Mouse (Mus musculus): Measurements from ENCODE around the gene Arhgap24. TPM values are rescaled to one million over a fixed set of nuclear protein-coding genes. Genes with fewer than 3 reads are reported as not detected.

Arhgap24 gene
- polyA plus RNA-seq, 1 experiment from 2014 or later, result 17.7 TPM

DNA sequence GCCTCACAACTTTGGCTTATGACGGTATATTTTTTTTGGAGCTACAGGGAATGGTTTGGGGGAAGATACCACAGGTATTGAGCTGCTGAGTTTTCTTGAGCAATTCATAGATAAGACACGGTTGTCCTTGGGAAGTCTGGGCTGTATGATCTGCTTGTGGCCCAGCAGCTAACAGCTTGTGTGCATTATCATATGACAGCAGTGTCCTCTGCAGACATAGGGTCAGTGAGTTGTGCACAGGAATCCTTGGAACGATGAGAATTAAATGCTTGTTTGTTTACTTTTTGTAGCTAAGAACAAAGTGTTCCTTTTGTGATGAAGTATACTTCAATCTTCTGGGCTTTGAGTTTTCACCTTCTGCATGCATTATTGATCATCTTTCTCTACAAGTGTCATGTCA lies 21.9 kb downstream of the Arhgap24 start:
- ATAC-seq (ENCODE audit: insufficient number of reproducible peaks, insufficient read depth, low FRiP score, low TSS enrichment, low read depth), result no peak
- Histone ChIP-seq H3K36me3 (no peaks in the 10 kb centered on the region), H3K27me3 (no peaks in the 10 kb centered on the region), H3K4me2 (no peak overlapping the region), H3K9me3 (no peaks in the 10 kb centered on the region), H3K4me3 (replicated peaks) (no peak overlapping the region), H3K9ac (replicated peaks) (no peak overlapping the region), H3K27ac (no peak overlapping the region), H3K4me1 (replicated peaks) (no peaks in the 10 kb centered on the region)
- 85% methylated on average over 3 of the region's 3 CpGs for WGBS

GRCm38 (mm10) chr5:102503868-102504267 lies 22.7 kb downstream of the Arhgap24 start:
- WGBS, result 79% methylated on average over 2 of the region's 2 CpGs
- Histone ChIP-seq H3K27ac (no peak overlapping the region), H3K4me2 (no peak overlapping the region), H3K4me1 (replicated peaks) (no peaks in the 10 kb centered on the region), H3K9me3 (no peaks in the 10 kb centered on the region), H3K9ac (replicated peaks) (no peak overlapping the region), H3K27me3 (no peaks in the 10 kb centered on the region), H3K4me3 (replicated peaks) (no peak overlapping the region), H3K36me3 (no peaks in the 10 kb centered on the region)
- ATAC-seq (ENCODE audit: insufficient number of reproducible peaks, insufficient read depth, low FRiP score, low TSS enrichment, low read depth), result no peak

DNA sequence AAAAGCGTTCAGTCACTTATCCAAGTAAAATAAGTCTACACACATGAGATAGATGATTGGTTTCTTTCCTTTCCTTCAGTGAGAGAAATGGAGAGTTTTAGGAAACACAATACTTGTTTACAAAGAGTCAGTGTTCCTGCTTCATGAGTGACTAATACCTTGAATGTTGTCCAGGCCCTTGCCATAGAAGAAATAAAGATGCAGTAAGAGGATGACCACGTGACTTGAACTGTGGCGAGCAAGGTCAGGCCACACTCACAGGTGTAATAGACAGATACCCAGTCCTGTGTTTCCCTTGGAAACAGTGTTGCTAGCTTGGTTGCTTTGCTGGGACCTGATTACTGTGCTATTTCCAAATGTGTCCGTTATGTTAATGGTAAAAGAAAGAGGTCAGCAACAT lies 23.4 kb downstream of the Arhgap24 start:
- WGBS, result 90% methylated on average over 4 of the region's 4 CpGs
- no peak overlapping the region for H3K9ac ChIP-seq (replicated peaks)
- H3K9me3 ChIP-seq, result no peaks in the 10 kb centered on the region
- H3K4me3 ChIP-seq (replicated peaks), result no peak overlapping the region
- no peaks in the 10 kb centered on the region for H3K36me3 ChIP-seq
- H3K4me2 ChIP-seq, result no peak overlapping the region
- H3K27ac ChIP-seq, result no peak overlapping the region
- no peaks in the 10 kb centered on the region for H3K27me3 ChIP-seq
- no peaks in the 10 kb centered on the region for H3K4me1 ChIP-seq (replicated peaks)
- ATAC-seq (ENCODE audit: insufficient number of reproducible peaks, insufficient read depth, low FRiP score, low TSS enrichment, low read depth), result no peak

DNA sequence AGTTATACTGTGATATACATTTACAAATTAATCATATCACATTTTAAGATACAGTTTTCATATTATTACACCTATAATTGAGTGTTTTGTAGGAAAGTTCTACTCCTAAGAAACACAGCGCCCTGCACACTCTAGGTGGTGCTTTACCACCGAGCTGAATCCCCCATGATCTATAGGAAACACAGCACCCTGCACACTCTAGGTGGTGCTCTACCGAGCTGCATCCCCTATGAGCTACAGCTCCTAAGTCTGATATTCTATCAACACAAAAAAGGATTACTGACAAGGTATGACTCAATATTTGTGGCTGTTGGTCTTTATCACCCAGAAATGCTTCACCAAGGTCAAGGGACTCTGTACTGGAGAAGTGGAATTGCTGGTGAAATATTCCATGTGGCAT lies 27.0 kb downstream of the Arhgap24 start:
- ATAC-seq (ENCODE audit: insufficient number of reproducible peaks, insufficient read depth, low FRiP score, low TSS enrichment, low read depth), result no peak
- 78% methylated on average over 3 of the region's 3 CpGs for WGBS
- H3K9me3 ChIP-seq, result no peaks in the 10 kb centered on the region
- no peak overlapping the region for H3K4me3 ChIP-seq (replicated peaks)
- H3K4me1 ChIP-seq (replicated peaks), result no peaks in the 10 kb centered on the region
- H3K9ac ChIP-seq (replicated peaks), result no peak overlapping the region
- no peaks in the 10 kb centered on the region for H3K36me3 ChIP-seq
- H3K27me3 ChIP-seq, result no peaks in the 10 kb centered on the region
- H3K27ac ChIP-seq, result no peak overlapping the region
- no peak overlapping the region for H3K4me2 ChIP-seq

DNA sequence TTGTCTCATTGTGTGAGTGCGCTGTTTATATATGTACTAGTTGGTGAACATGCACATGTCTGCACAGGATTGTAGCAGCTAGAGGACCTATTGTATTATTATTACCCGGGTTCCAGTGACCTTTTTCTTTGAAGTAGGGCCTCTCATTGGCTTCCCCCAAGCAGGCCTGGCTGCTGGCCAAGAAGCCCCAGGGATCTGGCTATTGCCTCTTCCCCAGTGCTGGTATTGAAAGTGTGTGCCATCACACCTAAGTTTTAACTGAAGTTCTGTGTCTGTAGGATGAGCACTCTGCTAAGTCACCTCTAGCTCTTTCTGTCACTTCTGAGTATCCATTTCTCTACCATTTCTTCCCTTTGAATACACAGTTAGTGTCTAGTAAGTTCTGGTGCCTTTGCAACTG lies 28.2 kb downstream of the Arhgap24 start:
- Histone ChIP-seq H3K4me1 (replicated peaks) (no peaks in the 10 kb centered on the region), H3K27ac (no peak overlapping the region), H3K36me3 (no peaks in the 10 kb centered on the region), H3K27me3 (no peaks in the 10 kb centered on the region), H3K9ac (replicated peaks) (no peak overlapping the region), H3K4me2 (no peak overlapping the region), H3K4me3 (replicated peaks) (no peak overlapping the region), H3K9me3 (no peaks in the 10 kb centered on the region)
- ATAC-seq (ENCODE audit: insufficient number of reproducible peaks, insufficient read depth, low FRiP score, low TSS enrichment, low read depth), result no peak
- WGBS, result 70% methylated on average over 2 of the region's 2 CpGs

GRCm38 (mm10) chr5:102511651-102512050 lies 30.5 kb downstream of the Arhgap24 start:
- WGBS, result 80% methylated on average over 4 of the region's 4 CpGs
- Histone ChIP-seq H3K9ac (replicated peaks) (no peak overlapping the region), H3K4me2 (no peak overlapping the region), H3K4me3 (replicated peaks) (no peak overlapping the region), H3K27ac (no peak overlapping the region), H3K36me3 (no peaks in the 10 kb centered on the region), H3K27me3 (no peaks in the 10 kb centered on the region), H3K9me3 (no peaks in the 10 kb centered on the region), H3K4me1 (replicated peaks) (no peaks in the 10 kb centered on the region)
- ATAC-seq (ENCODE audit: insufficient number of reproducible peaks, insufficient read depth, low FRiP score, low TSS enrichment, low read depth), result no peak

DNA sequence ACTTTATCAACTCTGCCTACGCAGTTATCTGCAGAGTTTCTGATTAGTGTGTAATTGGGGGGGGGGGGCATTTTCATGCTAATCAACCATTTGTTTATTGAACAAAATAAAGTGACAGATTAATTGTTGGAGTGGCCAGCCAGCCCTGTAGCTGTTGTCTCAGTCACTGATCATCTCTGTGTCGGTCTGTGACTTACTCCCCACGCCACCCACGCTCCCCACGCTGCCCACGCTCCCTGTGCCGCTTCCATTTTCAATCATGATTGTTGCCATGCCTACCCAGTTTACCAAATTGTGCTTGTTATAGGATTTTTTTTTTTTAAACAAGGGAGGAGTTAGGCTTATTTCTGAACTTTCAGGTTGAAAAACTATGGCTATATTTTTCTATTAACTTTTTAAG lies 34.3 kb downstream of the Arhgap24 start:
- H3K27me3 ChIP-seq, result no peaks in the 10 kb centered on the region
- peaks cover 3% of the 10 kb centered on the region; the same call in 1 of the 2 replicates for H3K36me3 ChIP-seq
- H3K4me3 ChIP-seq (replicated peaks), result no peak overlapping the region
- no peaks in the 10 kb centered on the region for H3K9me3 ChIP-seq
- H3K4me1 ChIP-seq (replicated peaks), result no peaks in the 10 kb centered on the region
- no peak overlapping the region for H3K9ac ChIP-seq (replicated peaks)
- no peak overlapping the region for H3K4me2 ChIP-seq
- no peak for ATAC-seq (ENCODE audit: insufficient number of reproducible peaks, insufficient read depth, low FRiP score, low TSS enrichment, low read depth)
- WGBS, result 87% methylated on average over 7 of the region's 7 CpGs
- no peak overlapping the region for H3K27ac ChIP-seq

GRCm38 (mm10) chr5:102520506-102520905 lies 39.3 kb downstream of the Arhgap24 start:
- H3K4me3 ChIP-seq (replicated peaks), result no peak overlapping the region
- no peak overlapping the region for H3K27ac ChIP-seq
- WGBS, result 74% methylated on average over 1 of the region's 1 CpGs
- peaks cover 3% of the 10 kb centered on the region; the same call in 1 of the 2 replicates for H3K36me3 ChIP-seq
- H3K4me1 ChIP-seq (replicated peaks), result no peaks in the 10 kb centered on the region
- H3K9me3 ChIP-seq, result no peaks in the 10 kb centered on the region
- ATAC-seq (ENCODE audit: insufficient number of reproducible peaks, insufficient read depth, low FRiP score, low TSS enrichment, low read depth), result no peak
- no peaks in the 10 kb centered on the region for H3K27me3 ChIP-seq
- H3K9ac ChIP-seq (replicated peaks), result no peak overlapping the region
- no peak overlapping the region for H3K4me2 ChIP-seq

GRCm38 (mm10) chr5:102535311-102535710 lies 54.1 kb downstream of the Arhgap24 start:
- WGBS, result 87% methylated on average over 9 of the region's 9 CpGs
- ATAC-seq (ENCODE audit: insufficient number of reproducible peaks, insufficient read depth, low FRiP score, low TSS enrichment, low read depth), result no peak
- H3K27ac ChIP-seq, result no peak overlapping the region
- H3K27me3 ChIP-seq, result no peaks in the 10 kb centered on the region
- H3K4me2 ChIP-seq, result no peak overlapping the region
- H3K4me3 ChIP-seq (replicated peaks), result no peak overlapping the region
- no peaks in the 10 kb centered on the region for H3K4me1 ChIP-seq (replicated peaks)
- no peak overlapping the region for H3K9ac ChIP-seq (replicated peaks)
- H3K36me3 ChIP-seq, result no peaks in the 10 kb centered on the region
- no peaks in the 10 kb centered on the region for H3K9me3 ChIP-seq

DNA sequence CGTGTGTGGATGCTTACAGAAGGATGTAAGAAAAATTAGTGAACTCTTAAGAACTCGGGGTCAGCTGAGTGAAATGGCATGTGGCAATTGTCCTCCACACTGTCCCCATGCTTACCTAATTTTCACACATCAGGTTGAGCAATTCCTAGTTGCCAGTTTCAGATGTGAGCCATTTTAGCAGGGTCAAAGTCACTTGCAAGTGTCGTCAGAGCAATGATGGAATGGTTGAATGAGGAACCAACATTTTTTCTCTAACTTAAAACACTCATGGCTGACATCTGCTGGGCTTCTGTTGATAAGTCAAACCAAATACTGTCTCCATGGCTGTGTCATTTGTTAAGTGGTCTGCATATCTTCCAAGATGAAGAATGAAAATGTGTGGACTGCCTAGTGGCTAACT lies 56.6 kb downstream of the Arhgap24 start:
- no peaks in the 10 kb centered on the region for H3K9me3 ChIP-seq
- H3K4me2 ChIP-seq, result no peak overlapping the region
- no peaks in the 10 kb centered on the region for H3K36me3 ChIP-seq
- H3K27ac ChIP-seq, result no peak overlapping the region
- WGBS, result 90% methylated on average over 3 of the region's 3 CpGs
- H3K4me1 ChIP-seq (replicated peaks), result no peaks in the 10 kb centered on the region
- no peaks in the 10 kb centered on the region for H3K27me3 ChIP-seq
- no peak for ATAC-seq (ENCODE audit: insufficient number of reproducible peaks, insufficient read depth, low FRiP score, low TSS enrichment, low read depth)
- no peak overlapping the region for H3K4me3 ChIP-seq (replicated peaks)
- H3K9ac ChIP-seq (replicated peaks), result no peak overlapping the region

- H3K4me2 ChIP-seq, result no peak overlapping the region
- H3K4me3 ChIP-seq (replicated peaks), result no peak overlapping the region
- H3K9ac ChIP-seq (replicated peaks), result no peak overlapping the region
- H3K9me3 ChIP-seq, result no peaks in the 10 kb centered on the region
- no peak for ATAC-seq (ENCODE audit: insufficient number of reproducible peaks, insufficient read depth, low FRiP score, low TSS enrichment, low read depth)
- H3K27me3 ChIP-seq, result no peaks in the 10 kb centered on the region
- H3K27ac ChIP-seq, result no peak overlapping the region
- peaks cover 13% of the 10 kb centered on the region for H3K4me1 ChIP-seq (replicated peaks)
- WGBS, result 97% methylated on average over 4 of the region's 4 CpGs
- no peaks in the 10 kb centered on the region for H3K36me3 ChIP-seq
Observed at GRCm38 (mm10) chr5:102546296-102546695, 65.1 kb downstream of the Arhgap24 start.

- no peak overlapping the region for H3K9ac ChIP-seq (replicated peaks)
- no peaks in the 10 kb centered on the region for H3K27me3 ChIP-seq
- no peak for ATAC-seq (ENCODE audit: insufficient number of reproducible peaks, insufficient read depth, low FRiP score, low TSS enrichment, low read depth)
- no peak overlapping the region for H3K4me3 ChIP-seq (replicated peaks)
- peaks cover 21% of the 10 kb centered on the region for H3K4me1 ChIP-seq (replicated peaks)
- no peaks in the 10 kb centered on the region for H3K36me3 ChIP-seq
- no peak overlapping the region for H3K4me2 ChIP-seq
- H3K27ac ChIP-seq, result no peak overlapping the region
- no peaks in the 10 kb centered on the region for H3K9me3 ChIP-seq
Observed at GRCm38 (mm10) chr5:102547786-102548185, 66.6 kb downstream of the Arhgap24 start.

Data from limb, embryonic 12.5 days (tissue).